17 mouse cellular contexts compared by ENCODE assay signal in the genomic region with DNA sequence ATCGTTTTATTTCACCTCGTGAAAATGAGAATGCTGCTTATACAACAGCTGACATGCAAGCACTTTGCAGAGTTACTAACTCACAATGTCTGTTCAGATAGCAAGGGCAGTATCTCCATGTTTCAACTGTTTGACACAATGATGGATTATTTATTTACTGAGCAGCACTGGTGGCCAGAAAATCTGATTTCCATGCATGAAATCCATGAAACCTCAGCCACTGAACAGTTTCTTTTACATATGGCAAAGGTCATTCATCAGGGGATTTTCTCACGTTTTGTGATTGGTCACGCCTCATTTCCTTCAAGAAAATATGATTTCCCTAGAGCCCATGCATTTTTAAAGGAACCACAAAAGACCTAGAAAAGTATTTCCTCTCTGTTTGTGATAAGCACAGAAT.
DNase-seq lines count a peak whose midpoint lies in the region; ATAC-seq lines count a peak whose summit lies in the region.
"Had no signal": no experiment of that assay in that cellular context is flagged by ENCODE, and none has a peak within 500 bp of the region (broad histone marks: within the 10 kb centered on the region; RNA-seq: fewer than 3 reads in every experiment).

No protein-coding gene starts in this region.

- peak; percentile 88 for ATAC-seq in neural tube, embryonic 12.5 days (ENCODE audit: low FRiP score, low read depth)
- ATAC-seq in hindbrain, embryonic 12.5 days (ENCODE audit: low FRiP score), result peak; percentile 91
- 0 out of 2 replicates have a peak, but pooled peaks have one; percentile 60 for ATAC-seq in midbrain, embryonic 13.5 days
- ATAC-seq: forebrain, embryonic 15.5 days had no signal

- no peak overlapping the region for H3K9ac ChIP-seq in neural tube, embryonic 12.5 days
- H3K9ac ChIP-seq in hindbrain, embryonic 12.5 days, result no peak overlapping the region
- no peak overlapping the region for H3K9ac ChIP-seq in midbrain, embryonic 13.5 days (replicated peaks)
- H3K9ac ChIP-seq: forebrain, embryonic 15.5 days; limb, embryonic 12.5 days; liver, embryonic 15.5 days had no signal

- no peak for DNase-seq in neural tube, embryonic 10.5 days (ENCODE audit: extremely low spot score, low spot score)
- no peak for DNase-seq in ovary, adult 18-20 months (ENCODE audit: low spot score)
- no peak for DNase-seq in right cerebral cortex, postnatal 25 days
- no peak for DNase-seq in frontal cortex, postnatal 25 days (ENCODE audit: low spot score in 2 of 2)
- DNase-seq: B cell, adult 2 months; cerebellum, adult 11 months; cerebellum, postnatal 36 days; gastrocnemius, postnatal 10 days; layer of hippocampus, postnatal 36 days; lung, postnatal 36 days; thymus, adult 2 months had no signal

- no peak overlapping the region for H3K4me3 ChIP-seq in neural tube, embryonic 12.5 days
- no peak overlapping the region for H3K4me3 ChIP-seq in hindbrain, embryonic 12.5 days
- no peak overlapping the region for H3K4me3 ChIP-seq in midbrain, embryonic 13.5 days (replicated peaks)
- H3K4me3 ChIP-seq: forebrain, embryonic 15.5 days; limb, embryonic 12.5 days; liver, embryonic 15.5 days had no signal

- no peaks in the 10 kb centered on the region for H3K4me1 ChIP-seq in neural tube, embryonic 12.5 days
- H3K4me1 ChIP-seq in hindbrain, embryonic 12.5 days, result no peaks in the 10 kb centered on the region
- H3K4me1 ChIP-seq in midbrain, embryonic 13.5 days (replicated peaks), result peaks cover 14% of the 10 kb centered on the region
- H3K4me1 ChIP-seq: forebrain, embryonic 15.5 days; limb, embryonic 12.5 days; liver, embryonic 15.5 days had no signal

- no peak overlapping the region for H3K27ac ChIP-seq in neural tube, embryonic 12.5 days
- no peak overlapping the region for H3K27ac ChIP-seq in hindbrain, embryonic 12.5 days
- no peak overlapping the region for H3K27ac ChIP-seq in midbrain, embryonic 13.5 days
- H3K27ac ChIP-seq: forebrain, embryonic 15.5 days; limb, embryonic 12.5 days; liver, embryonic 15.5 days had no signal

- WGBS in neural tube, embryonic 12.5 days, result 15% methylated on average over 4 of the region's 4 CpGs
- 16% methylated on average over 4 of the region's 4 CpGs for WGBS in hindbrain, embryonic 12.5 days
- 27% methylated on average over 4 of the region's 4 CpGs for WGBS in midbrain, embryonic 13.5 days

- H3K27me3 ChIP-seq in neural tube, embryonic 12.5 days (replicated peaks), result peaks cover 46% of the 10 kb centered on the region
- peaks cover 23% of the 10 kb centered on the region for H3K27me3 ChIP-seq in hindbrain, embryonic 12.5 days
- H3K27me3 ChIP-seq in midbrain, embryonic 13.5 days, result peaks cover 45% of the 10 kb centered on the region
- H3K27me3 ChIP-seq: forebrain, embryonic 15.5 days; limb, embryonic 12.5 days; liver, embryonic 15.5 days had no signal

- no peaks in the 10 kb centered on the region for H3K36me3 ChIP-seq in neural tube, embryonic 12.5 days
- no peaks in the 10 kb centered on the region for H3K36me3 ChIP-seq in hindbrain, embryonic 12.5 days
- H3K36me3 ChIP-seq in midbrain, embryonic 13.5 days, result no peaks in the 10 kb centered on the region
- H3K36me3 ChIP-seq: forebrain, embryonic 15.5 days; limb, embryonic 12.5 days; liver, embryonic 15.5 days had no signal

- no peak overlapping the region for H3K4me2 ChIP-seq in neural tube, embryonic 12.5 days (replicated peaks)
- H3K4me2 ChIP-seq in hindbrain, embryonic 12.5 days (replicated peaks), result no peak overlapping the region
- H3K4me2 ChIP-seq in midbrain, embryonic 13.5 days (replicated peaks), result no peak overlapping the region
- H3K4me2 ChIP-seq: forebrain, embryonic 15.5 days; limb, embryonic 12.5 days; liver, embryonic 15.5 days had no signal

- H3K9me3 ChIP-seq in neural tube, embryonic 12.5 days, result no peaks in the 10 kb centered on the region
- no peaks in the 10 kb centered on the region for H3K9me3 ChIP-seq in hindbrain, embryonic 12.5 days (replicated peaks)
- H3K9me3 ChIP-seq in midbrain, embryonic 13.5 days, result no peaks in the 10 kb centered on the region
- H3K9me3 ChIP-seq: forebrain, embryonic 15.5 days; limb, embryonic 12.5 days; liver, embryonic 15.5 days had no signal
